Mouse (Mus musculus): ENCODE measurements around the gene Prickle2. TPM values are rescaled to one million over a fixed set of nuclear protein-coding genes. Genes with fewer than 3 reads are reported as not detected.

Prickle2 gene
- total RNA-seq, 2 experiments from 2014 or later, result 5.9 TPM

DNA sequence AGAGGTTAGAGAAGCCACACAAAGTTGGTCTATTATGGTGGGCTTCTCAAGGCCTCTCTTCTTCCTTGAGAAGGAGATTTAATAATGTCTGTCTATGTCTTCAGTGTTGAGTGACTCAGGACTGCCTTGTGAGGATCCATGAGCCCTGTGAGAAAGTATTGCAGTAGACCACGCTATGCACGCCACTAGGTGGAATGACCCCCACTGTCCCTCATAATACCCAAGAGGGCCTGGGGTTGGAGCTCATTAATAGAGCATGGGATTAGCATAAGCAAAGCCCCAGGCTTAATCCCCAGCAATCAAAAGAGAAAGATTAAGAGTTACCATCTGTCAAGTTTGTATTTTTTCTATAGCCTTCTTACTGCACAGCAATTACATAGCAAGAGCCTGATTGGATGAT, 180.3 kb downstream of the Prickle2 start:
- intact Hi-C loops (cut with DNase I), result no loop called here

DNA sequence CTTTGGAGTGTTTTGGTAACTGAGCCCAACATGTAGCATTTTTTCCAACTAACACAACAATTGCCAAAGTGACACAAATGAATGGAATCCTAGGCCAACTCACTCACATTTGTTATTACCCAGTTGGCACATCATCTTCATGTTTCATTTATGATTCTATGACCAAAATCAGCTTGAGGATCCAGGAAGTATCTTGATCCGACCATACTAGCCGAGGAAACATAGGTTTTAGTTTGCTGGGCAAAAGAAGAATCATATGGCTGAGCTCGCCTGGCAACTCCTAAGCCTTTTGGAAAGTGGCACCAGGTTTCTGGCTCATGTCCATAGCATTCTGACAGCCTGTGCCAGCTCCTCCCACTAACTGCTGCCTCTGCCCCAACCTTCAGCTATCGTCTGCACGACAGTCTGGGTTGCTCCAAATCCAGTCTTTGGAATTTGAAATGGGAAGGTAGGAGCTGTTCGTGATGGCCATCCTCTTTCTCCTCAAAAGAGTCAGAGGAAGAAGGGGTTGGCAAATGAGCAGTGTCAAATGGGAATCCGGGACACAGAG, 184.4 kb downstream of the Prickle2 start:
- peak; percentile 46 to 49 for DNase-seq
- intact Hi-C loops (cut with DNase I), result no loop called here

More for the DNA sequence above, 180.3 kb downstream of the Prickle2 start:
- DNase-seq, result no peak

DNA sequence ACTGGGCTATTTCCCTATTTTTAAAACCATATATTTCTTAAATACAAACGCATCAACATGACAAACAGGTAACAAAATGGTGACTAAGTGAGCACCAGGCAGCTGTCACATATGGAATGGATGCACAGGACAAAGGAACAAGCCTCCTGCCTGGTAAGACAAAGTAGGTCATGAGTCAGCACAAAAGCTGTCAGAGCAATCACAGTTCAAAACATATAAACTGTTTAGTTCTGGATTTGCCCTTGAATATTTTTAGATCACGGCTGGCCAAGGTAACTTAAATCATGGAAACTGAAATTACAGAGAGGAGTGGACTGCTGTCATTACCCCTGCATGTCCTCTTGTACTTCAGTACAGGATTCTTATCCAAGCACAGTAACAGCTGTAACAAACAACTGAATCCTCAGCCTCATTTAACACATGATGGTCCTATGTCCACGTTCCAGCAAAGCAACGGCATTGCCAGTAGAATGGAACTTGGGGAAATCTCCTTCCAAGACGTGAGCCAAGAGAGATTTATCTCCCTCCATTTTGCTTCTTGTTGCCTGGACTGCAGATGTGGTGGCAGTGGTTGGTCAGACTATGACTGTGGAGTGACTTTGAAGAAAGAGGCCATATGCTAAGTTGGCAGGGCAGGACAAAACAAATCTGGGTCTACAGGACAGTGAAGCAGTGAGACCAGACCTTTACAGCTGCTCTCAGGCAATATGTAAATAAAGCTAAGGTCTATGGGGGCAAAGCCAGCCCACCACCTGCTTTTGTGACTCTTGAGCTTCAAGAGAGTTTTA, 185.7 kb downstream of the Prickle2 start:
- DNase-seq, result no peak
- intact Hi-C loops (cut with DNase I), result no loop called here

DNA sequence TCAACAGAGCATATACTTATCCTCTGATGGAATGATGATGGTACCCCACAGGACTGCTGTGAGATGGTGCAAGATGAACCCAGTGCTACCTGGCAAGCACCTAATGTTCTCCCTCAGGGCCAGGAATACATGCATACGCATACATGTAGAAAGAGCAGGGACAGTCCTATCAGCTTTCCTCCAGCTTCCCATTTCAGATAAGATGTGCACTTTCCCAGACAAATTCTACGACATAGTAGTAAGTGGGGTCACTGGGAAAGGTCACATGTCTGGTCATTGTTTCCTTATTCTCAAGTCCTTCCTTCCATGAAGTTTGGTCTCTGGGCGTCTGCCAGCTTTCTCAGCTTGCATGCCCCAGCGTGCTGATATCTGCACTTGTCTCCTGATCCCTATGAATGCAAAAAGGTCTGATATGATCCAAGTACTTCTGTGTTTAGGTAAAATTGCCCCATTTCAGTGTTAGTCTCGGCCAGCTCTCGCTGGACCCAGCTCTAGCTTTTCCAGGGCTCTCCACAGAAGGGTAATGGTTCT, 187.5 kb downstream of the Prickle2 start:
- intact Hi-C loops (cut with DNase I), result no loop called here
- DNase-seq, result no peak

DNA sequence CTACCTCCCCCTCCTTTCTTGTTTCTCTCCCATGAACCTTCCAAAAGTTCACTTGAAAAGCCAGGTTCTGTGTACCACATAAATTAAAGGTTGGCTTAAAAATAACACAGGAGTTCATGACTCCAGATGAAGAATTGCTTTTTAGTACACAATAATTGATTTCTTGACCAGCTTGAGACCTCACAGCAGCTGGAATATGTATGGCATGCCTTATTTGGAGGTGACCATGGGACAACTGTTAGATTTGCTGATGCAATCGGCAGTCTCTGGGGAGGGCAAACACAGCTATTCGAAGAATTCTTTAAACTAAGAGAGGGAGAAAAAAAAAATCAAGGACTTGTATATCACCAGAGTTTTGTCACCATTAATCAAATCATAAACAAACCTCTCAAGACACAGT, 189.0 kb downstream of the Prickle2 start:
- intact Hi-C loops (cut with DNase I), result no loop called here
- no peak for DNase-seq

DNA sequence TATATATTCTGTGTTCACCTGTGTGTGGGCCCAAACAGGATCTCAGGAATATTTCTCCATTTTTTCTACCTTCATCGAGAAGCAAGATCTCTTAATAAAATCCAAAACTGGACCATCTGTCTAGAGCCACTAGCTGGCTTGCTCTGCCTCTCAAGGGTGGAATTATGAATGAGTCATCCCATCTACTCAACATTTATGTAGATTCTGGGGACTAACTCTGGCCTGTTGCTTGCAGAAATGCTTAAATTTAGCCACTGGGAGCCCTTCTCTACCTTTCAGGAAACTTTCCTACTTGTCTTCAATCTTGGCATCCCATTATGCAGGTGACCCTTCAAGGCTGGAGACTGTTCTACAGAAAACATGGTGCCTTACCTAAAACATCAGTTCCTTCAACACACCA, 194.0 kb downstream of the Prickle2 start:
- no peak for DNase-seq

DNA sequence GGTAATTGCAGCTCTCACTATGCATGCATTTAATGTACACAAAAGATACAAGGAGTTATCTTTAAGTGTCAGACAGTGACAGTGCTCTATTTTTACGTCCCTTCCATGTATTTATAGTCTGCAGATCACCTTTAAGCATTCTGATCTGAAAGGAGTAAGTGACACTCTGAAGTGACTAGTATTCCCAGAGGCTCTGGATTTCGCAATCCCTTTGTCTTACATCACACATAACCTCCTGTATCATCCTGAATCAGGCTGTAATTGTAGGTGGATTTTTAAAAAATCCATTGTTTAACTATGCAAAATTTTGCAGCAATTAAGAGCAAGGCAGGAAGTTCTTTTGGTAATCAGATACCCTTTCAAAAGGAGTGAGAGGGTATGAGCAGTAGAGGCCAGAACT, 196.2 kb downstream of the Prickle2 start:
- intact Hi-C loops (cut with DNase I), result no loop called here
- DNase-seq, result no peak

More for the DNA sequence above, 194.0 kb downstream of the Prickle2 start:
- intact Hi-C loops (cut with DNase I), result no loop called here

DNA sequence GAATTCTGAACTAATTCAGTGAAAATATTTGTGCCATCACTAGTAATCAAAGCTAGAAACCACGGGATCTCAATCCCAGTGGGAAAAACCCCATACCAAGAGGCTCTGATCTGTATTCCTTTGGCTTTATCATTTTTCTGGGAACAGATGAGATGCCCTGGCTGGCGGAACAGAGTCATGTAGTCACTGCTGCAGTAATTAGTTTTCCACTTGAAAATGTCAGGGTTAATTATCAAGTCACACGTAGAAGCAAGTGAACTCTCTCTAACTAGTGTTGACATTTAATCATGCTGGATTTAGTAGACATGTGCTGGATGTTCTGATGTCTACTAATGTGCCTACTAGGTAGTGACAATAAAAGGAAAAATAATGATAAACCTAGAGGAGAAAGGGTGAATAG, 199.7 kb downstream of the Prickle2 start:
- intact Hi-C loops (cut with DNase I), result no loop called here
- DNase-seq, result no peak

DNA sequence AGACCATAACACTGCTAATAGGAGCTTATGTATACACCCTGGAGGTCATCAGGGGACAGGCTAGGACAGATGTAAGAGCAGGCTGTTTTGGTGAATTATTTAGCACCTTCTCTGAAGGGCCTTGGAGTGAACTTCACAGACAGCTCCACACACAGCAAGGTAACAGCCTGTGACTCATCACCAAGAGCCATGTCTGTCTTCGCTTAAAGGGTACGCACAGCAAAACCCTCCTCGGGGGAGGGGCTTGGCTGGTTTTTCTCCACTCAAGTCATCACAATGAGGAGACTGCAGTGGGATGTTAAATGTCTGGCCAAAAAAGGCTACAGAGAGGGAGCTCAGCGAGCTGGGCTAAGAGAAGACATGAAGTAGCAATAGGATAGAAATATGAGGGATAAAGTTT, 206.5 kb downstream of the Prickle2 start:
- intact Hi-C loops (cut with DNase I), result no loop called here
- DNase-seq, result no peak

DNA sequence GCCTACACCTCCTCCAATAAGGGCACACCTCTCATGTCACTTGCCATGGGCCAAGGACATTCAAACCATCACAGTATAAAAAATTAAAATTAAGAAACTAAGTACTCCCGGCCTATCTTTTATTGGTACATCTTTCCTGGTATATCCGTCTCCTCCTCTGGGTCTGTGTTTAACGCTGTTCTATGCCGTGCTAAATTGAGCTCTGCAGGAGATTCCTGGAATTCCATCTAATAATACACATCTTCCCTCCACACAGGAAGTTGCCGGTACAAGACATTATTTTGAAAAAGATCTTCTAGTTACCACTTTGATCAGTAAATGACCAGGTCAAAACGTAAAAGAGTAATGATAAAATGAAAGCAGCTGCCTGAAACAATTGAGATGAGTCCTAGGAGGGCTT, 207.4 kb downstream of the Prickle2 start:
- no peak for DNase-seq
- intact Hi-C loops (cut with DNase I), result no loop called here

DNA sequence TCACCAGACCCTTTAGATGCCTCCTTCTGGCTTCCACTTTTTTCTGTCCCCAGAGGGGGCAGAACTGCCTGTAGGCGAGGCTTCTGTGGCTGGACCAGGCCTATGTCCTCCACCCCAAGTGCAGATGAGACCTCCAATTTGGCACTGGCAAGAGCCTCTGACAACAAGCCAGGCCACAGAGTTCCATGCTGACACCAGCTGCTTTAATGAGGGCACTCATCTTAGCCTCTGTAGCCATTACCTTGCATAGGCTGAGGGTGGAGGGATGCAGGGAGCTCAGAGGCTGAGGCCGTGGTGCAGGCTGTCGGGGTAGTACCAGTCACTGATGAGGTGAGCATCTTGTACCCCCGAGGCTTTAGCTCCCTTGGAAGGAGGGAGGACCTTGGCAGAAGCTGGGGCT, 208.7 kb downstream of the Prickle2 start:
- DNase-seq, result no peak

DNA sequence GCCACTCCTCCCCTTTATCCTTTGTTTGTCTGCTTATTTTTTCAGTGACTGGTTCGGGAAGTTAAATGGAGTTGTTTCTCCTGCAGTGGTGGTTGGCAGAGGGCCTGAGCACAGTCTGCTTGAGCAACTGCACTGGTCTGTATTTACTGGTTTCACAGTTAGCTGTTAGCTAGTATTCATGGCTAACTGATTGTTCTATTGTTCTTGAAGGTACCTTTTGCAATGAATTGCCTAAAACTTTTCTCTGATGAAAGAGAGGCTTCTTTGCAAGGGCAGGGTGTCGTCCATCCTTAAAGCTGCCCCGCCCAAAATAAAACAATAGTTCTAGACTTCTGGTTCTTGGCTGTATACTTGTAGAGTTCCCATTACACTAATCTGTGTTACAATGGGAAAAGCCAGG, 210.5 kb downstream of the Prickle2 start:
- no peak for DNase-seq
- intact Hi-C loops (cut with DNase I), result no loop called here

More for the DNA sequence above, 208.7 kb downstream of the Prickle2 start:
- intact Hi-C loops (cut with DNase I), result no loop called here

DNA sequence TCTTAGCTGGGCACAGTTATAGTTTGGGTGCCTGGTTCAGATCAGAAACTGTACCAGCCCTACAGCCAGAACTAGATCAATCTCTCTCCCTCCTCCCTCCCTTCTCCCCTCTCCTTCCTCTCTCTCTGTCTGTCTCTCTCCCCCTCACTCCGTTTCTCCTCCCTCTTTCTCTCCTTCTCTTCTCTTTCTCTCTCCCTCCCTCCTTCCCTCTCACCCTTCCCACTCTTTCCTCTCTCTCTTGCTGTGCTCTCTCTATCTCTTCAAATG, 224.3 kb downstream of the Prickle2 start:
- no peak for DNase-seq
- intact Hi-C loops (cut with DNase I), result loop anchor here (5.0 kb wide), 3 partner anchors 51 to 246 kb away; no protein-coding TSS in a partner anchor

DNA sequence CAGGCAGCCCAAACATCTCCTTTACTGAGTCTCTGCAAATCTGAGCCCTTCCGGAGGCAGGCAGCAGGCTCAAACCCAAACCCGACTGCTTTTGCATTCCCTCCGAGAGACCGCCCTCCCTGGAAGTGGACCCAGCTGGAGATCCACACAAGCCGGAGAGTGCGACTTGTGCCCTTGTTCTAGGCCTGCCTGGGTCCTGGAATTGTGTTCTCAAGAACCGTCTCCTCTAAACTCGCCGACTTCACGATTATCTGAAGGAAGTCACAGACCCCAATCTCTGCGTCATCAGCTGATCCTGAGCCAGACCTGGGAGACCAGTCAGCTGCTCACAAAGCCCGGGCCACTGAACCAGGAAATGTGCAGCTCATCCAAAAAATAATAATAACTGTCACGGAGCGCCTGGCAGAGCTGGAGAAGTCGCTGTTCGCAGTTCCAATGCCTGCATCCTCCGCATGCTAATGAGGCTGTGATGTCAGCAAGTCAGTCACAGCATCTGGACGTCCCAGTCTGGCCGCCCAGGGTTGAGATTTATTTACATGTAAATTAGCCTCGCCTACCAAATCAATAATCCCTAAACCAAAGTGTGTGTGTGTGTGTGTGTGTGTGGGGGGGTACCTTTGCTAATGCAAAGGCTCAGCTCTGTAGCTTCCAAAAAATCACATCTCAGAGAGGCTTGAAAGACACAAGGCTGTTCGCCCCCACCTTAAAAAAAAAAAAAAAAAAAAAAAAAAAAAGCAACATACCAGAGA, 224.8 kb downstream of the Prickle2 start:
- peak; percentile 72 to 80 for DNase-seq
- intact Hi-C loops (cut with DNase I), result loop anchor here (5.0 kb wide), 3 partner anchors 51 to 246 kb away; no protein-coding TSS in a partner anchor

DNA sequence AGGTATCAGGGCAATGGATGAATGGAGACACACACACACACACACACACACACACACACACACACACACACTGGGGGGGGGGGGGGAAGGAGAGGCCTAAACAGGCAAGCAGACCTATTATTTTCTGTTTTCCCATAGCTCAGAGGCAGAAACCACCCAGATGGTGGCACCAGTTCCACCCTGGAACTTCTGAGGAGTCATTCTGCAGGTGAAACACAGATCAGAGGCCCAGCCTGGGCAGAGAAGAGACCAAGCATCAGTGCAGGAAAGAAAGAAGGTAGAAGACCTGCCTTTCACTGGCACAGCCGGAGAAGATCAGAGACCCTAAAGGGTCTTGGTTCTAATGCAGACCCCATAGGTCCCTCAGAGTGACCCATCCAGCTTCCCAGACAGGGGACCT, 227.3 kb downstream of the Prickle2 start:
- no peak for DNase-seq
- intact Hi-C loops (cut with DNase I), result loop anchor here (5.0 to 10.0 kb wide), 2 partner anchors 51 to 194 kb away; no protein-coding TSS in a partner anchor

DNA sequence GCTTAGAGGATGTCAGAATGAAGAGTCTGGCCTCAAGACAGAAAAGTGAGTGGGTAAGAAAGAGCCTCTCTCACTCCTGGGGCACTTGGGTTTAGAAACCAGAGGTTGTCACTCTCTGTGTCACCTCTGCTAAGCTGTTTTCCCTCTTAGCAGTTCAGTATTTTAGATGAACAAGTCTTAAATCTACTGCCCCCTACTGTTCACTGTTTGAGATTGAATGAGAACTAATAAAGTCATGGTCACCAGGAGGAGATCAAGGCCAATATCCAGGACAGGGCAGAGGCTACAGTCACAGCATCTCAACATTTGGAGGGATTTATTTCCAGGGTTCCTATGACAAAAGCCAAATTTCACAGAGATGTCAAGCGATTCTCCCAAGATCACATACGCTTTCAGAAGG, 228.3 kb downstream of the Prickle2 start:
- intact Hi-C loops (cut with DNase I), result loop anchor here (5.0 to 10.0 kb wide), 2 partner anchors 50 to 193 kb away; no protein-coding TSS in a partner anchor
- no peak for DNase-seq

DNA sequence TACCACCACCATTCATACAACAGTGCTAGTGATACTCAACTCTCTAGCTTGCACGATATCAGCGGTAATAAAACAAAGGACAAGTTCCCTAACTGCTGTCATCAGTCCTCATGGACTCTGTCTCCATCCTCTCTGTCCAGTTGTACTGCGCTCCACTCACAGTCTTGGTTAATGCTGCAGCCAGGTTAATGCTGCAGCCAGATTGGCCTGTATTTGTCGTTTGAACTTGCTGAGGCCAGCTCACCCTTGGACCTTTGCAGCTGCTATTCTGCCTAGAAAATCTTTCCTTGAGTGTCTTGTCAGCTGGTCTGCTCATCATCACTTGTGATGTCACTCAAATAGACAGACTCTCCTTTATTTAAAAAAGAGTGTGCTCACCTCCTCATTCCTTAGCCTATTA, 236.5 kb downstream of the Prickle2 start:
- intact Hi-C loops (cut with DNase I), result no loop called here
- DNase-seq, result no peak

DNA sequence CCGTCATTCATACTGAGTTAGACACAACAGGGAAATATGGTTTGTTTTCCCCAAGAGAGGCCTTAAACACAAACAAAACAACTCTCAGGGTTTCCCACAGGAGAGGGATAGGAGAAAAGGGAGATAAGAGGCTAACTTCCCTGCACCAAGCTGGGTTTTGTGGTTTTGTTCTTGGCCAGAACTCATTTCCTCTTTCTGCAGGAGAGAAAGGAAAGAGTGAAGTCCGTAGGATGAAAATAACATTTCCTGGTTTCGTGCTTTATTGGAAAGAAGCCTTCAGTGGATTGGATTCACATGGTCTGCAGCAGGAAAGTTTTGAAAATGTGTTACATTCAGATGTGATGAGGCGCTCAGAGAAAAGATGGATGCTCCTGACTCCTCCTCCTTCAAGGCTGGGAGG, 237.1 kb downstream of the Prickle2 start:
- DNase-seq, result no peak
- intact Hi-C loops (cut with DNase I), result no loop called here

DNA sequence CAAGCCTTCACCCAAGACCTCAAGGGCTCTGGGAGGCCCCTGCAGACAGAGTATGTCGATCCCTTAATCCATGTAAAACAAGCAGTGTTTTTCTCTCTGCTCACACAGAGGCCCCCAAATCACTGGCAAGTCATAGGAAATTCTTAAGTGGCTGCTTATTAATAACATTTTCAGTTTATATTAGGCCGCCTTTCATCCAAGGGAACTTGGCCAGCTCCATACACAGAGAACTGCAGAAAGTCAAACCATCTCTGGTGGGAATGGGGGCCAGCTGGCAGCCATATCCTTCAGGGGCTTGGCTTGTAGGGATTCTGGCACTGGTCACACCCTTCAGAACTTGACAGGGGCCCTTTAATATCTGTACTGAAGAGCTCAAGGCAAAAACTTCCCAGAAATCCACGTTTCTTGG, 237.6 kb downstream of the Prickle2 start:
- no peak for DNase-seq
- intact Hi-C loops (cut with DNase I), result no loop called here

DNA sequence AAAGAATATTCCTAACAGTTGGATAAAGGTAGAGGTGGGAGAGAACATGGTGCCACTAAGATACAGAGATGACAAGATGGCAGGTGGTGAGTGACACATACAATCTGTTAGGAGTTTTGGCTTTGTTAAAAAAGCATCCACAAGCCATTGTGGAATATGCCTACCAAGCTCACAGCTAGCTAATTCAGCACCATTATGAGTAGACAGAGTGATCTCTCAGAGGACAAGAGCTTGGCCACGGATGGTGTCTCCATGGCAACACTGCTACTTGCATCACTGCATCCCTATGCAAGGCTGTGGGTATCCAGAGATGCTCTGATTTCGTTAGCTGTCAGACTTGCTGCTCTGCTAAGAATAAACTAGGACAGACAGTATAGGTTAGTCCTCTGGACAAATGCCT, 238.6 kb downstream of the Prickle2 start:
- intact Hi-C loops (cut with DNase I), result no loop called here
- DNase-seq, result no peak

DNA sequence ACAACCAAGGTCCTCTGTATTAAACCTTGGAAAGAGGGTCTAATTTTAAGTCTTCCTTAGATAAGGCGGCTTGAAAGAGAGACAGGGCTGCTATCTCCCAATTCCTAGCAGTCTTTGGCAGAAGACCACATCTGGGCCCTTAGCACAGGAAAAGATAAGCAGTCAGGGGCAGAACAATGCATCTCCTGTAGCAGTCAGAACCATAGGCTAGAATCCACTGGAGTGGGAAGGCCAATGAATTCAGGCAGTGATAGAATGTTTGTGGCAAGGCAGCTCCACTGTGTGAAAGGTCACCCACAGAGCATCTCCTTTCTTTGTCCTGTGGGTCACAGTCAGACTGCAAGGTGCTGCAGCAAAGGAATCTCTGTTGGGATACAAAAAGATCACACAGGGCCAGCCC, 240.3 kb downstream of the Prickle2 start:
- DNase-seq, result no peak
- intact Hi-C loops (cut with DNase I), result no loop called here

Data from heart, postnatal 36 days (tissue).